Mouse (Mus musculus) embryonic facial prominence, embryonic 15.5 days (tissue): ENCODE measurements around the gene Gm8104. TPM values are rescaled to one million over a fixed set of nuclear protein-coding genes. Genes with fewer than 3 reads are reported as not detected.
"Not testable (repeated sequence)": the region's sequence is repeated elsewhere in the genome, so short reads cannot be mapped to it uniquely, and the experiment has no call there.

ENCODE experiments used
- ATAC-seq: fragments of 200-750 bp; cut with Nextera tagmentation; 2 replicates; pipeline ENCODE4 v1.8.0; 2017; ENCODE audit warnings: low read depth, moderate TSS enrichment; ENCODE audit not compliant: insufficient number of reproducible peaks, low FRiP score, low TSS enrichment
- H3K27ac ChIP-seq: fragments of 300-500 bp; sonication (generic); replicated peaks from 2 replicates; pipeline ENCODE4 v1.5.1; 2015; ENCODE audit warnings: mild to moderate bottlenecking, inconsistent platforms
- H3K27me3 ChIP-seq: fragments of 300-500 bp; sonication (generic); 2 replicates; pipeline ENCODE4 v1.6.1; 2015; ENCODE audit warnings: inconsistent platforms
- H3K36me3 ChIP-seq: fragments of 300-500 bp; sonication (generic); 2 replicates; pipeline ENCODE4 v1.6.1; 2015; ENCODE audit warnings: mild to moderate bottlenecking, inconsistent platforms
- H3K4me1 ChIP-seq: fragments of 300-500 bp; sonication (generic); 2 replicates; pipeline ENCODE4 v1.6.1; 2015; ENCODE audit warnings: inconsistent platforms
- H3K4me2 ChIP-seq: fragments of 300-500 bp; sonication (generic); replicated peaks from 2 replicates; pipeline ENCODE4 v1.6.1; 2015; ENCODE audit warnings: mild to moderate bottlenecking, inconsistent platforms
- H3K4me3 ChIP-seq: fragments of 300-500 bp; sonication (generic); replicated peaks from 2 replicates; pipeline ENCODE4 v1.5.1; 2015; ENCODE audit warnings: mild to moderate bottlenecking, inconsistent platforms
- H3K9ac ChIP-seq: fragments of 300-500 bp; sonication (generic); 2 replicates; pipeline ENCODE4 v1.6.1; 2015; ENCODE audit warnings: inconsistent platforms
- H3K9me3 ChIP-seq: fragments of 300-500 bp; sonication (generic); replicated peaks from 2 replicates; pipeline ENCODE4 v1.6.1; 2016; ENCODE audit warnings: inconsistent platforms
- WGBS: fragments of 180-500 bp; shearing (Covaris S2); methylation state at CpG from one replicate; pipeline ENCODE4 v1.1.7; 2015; 5-methylcytosine and 5-hydroxymethylcytosine counted together
- polyA plus RNA-seq: library from polyadenylated mRNA; unstranded; fragments of >200 nt; fragmentation: Nextera tagmentation; extraction: Ambion mirVana; gene quantifications from 2 replicates; pipeline ENCODE4 v1.2.1, GENCODE M21; 2015

The Gm8104 gene
- polyA plus RNA-seq: not detected in 2 replicates

DNA sequence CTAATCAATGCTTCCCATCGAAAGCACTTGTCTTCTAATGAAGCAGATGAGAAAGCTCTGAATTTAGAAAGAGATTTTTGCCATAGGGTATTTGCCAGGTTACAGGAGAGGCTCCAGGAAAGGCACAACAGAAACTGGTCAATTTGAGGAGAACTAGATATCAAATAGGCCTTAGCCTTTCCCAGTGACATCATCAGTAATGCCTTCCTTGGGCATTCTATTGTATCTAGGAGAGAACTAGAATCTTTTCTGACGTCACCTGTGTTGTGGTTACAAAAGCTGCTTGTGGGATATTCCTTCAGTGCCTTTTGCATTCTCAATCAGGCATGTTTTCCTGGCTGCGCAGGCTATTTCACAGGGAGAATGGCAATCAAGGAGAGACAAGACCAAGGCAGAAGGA is at the start of gene Gm8104:
Gene Gm8104 (plus strand): TSS at position 301 of the 400 bp plus-strand sequence.
- H3K4me2 ChIP-seq, H3K4me3 ChIP-seq, H3K9ac ChIP-seq, H3K27ac ChIP-seq, H3K36me3 ChIP-seq, H3K4me1 ChIP-seq, H3K9me3 ChIP-seq, ATAC-seq, H3K27me3 ChIP-seq: not testable (repeated sequence)
- 81% methylated on average over 3 of the region's 3 CpGs for WGBS

DNA sequence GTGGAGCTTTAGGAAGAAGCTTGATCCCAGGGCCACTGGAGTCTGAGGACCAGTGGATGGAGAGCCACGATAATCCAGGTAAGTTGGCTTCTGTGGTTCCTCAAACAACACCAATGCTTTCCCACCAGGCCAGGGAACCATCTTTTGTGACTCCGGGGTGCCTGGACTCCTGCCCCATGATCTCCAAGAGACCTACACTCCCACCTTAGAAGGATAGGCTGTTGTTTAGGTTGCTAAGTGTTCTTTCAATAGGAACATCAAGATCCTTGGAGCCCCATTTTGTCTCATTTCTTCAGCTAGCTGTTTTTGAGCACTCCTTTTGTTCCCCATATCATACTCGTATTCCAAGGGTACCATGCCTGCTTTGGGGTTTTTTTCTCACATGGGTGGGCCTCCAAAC is 42.3 kb upstream of the Gm8104 start:
- not testable (repeated sequence) for H3K4me3 ChIP-seq, H3K36me3 ChIP-seq, H3K9me3 ChIP-seq, H3K27ac ChIP-seq, H3K9ac ChIP-seq, H3K4me1 ChIP-seq, H3K4me2 ChIP-seq, ATAC-seq, H3K27me3 ChIP-seq
- WGBS: 72% methylated on average over 3 of the region's 3 CpGs

DNA sequence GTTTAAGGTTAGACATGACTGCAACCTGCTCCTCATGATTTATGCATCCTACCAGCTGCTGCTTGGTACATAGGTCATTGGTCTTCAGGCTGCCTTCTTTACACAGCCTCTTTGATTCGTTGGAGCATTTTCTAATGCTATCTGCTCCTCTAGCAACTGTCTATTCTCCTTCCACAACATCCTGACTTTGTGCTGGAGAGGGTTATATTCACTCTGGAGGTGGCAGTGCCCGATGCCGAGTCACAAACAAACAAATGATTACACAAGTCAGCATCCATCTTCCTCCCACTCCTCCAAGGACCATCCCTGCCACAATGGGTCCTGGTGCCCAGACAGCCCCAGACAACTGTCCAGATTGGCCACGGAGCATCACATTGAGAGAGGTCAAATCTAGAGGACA is 40.2 kb upstream of the Gm8104 start:
- not testable (repeated sequence) for H3K4me1 ChIP-seq, H3K27ac ChIP-seq, H3K9ac ChIP-seq, H3K27me3 ChIP-seq, H3K36me3 ChIP-seq, H3K4me3 ChIP-seq, H3K4me2 ChIP-seq, ATAC-seq, H3K9me3 ChIP-seq
- 62% methylated on average over 4 of the region's 4 CpGs for WGBS

DNA sequence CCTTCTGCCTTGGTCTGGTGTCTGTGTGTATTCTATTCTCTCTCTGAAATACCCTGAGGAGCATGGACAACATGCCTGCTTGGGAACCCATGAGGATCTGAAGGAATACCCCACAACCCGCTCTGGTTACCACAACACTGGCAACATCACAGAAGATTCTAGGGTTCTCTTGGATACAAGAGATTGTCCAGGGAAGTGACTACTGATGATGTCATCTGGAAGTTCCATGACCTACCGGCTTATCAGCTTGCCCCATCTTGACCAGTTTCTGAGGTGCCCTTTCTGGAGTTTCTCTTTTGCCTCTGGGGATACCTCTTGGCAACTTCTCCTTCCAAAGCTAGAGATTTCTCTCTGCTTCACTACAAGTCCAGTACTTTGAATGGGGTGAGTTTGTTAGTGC is 23.9 kb upstream of the Gm8104 start, which contains the start of gene Gm8094:
Gene Gm8094 (minus strand): TSS at position 101 of the 400 bp plus-strand sequence.
- not testable (repeated sequence) for H3K9me3 ChIP-seq, ATAC-seq, H3K27me3 ChIP-seq, H3K27ac ChIP-seq, H3K4me2 ChIP-seq, H3K36me3 ChIP-seq, H3K4me3 ChIP-seq, H3K4me1 ChIP-seq, H3K9ac ChIP-seq
- 92% methylated on average over 2 of the region's 2 CpGs for WGBS

DNA sequence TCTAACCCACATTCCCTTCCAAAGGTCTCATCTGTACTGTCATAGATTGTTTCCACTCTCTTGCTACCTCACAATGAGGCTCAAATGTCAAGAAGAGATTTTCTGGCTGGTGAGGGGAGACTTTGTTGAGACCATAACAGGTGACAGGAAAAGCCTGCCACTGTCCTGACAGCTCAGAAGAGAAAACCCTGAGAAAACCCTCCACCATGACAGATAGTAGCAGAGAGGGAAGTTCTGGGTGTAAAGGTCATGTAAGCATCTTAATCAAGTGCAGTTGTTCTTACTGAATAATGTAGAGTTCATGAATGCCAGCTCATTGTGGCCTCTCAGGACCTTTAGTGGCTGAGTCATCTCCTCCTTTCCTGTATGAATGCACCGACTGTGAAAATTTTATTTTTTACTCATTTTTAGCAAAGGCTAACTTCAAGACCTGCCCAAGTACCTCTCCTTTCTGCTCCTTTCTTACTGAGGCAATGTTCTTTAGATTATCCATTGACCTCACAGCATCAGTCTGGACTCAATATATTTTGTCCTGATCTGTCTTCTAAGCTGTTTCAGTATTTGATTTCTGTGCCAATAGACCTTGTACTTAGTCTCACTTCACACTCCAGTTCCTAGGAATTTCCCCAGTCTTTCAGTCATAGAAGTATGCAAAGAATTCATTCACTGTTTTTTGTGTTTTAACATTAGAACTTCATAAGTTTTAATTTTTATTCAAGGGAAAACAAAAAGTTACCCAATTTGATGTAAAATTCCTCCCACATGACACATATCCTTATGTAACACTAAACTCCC is 15.3 kb upstream of the Gm8104 start:
- not testable (repeated sequence) for H3K4me2 ChIP-seq, H3K27me3 ChIP-seq, H3K9me3 ChIP-seq, ATAC-seq, H3K4me3 ChIP-seq, H3K27ac ChIP-seq, H3K9ac ChIP-seq, H3K36me3 ChIP-seq, H3K4me1 ChIP-seq
- WGBS: 42% methylated on average over 1 of the region's 1 CpGs

DNA sequence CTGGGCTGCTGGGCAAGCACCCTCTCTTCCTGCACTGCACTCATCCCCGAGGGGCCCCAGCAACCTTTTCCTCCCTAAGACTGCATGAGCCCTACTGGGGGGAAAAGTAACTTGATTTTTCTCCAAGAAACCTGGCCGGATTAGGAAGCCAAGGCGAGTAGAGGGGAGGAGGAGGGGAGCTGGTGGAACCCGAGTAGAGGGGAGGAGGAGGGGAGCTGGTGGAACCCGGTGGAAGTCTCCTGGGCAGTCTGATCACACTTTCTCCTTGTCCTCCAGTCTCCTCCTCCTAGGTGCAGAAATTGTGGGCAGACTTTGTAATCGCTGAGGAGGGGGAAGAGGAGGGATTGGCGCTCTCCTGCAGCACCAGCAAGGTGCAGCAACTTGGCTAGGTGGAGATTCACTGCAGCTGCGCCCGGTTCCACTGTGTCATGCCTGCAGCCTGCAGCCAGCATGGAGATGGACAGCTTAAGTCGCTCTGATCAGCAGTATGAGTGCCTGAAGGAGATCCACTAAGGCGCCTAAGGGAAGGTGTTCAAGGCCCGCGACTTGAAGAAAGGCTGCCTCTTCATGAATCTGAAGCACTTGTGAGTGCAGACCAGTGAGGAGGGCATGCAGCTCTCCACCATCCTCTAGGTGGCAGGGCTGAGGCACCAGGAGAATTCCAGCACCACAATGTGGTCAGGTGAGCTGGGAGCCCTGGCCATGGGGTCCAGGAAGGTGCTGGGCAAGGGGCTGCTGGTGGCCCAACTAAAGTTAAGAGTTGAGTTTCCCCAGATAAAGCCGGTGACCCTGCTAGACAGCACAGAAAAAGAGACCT is 11.1 kb upstream of the Gm8104 start:
- H3K9me3 ChIP-seq, H3K4me3 ChIP-seq, H3K27me3 ChIP-seq, H3K27ac ChIP-seq, ATAC-seq, H3K4me2 ChIP-seq, H3K9ac ChIP-seq, H3K4me1 ChIP-seq, H3K36me3 ChIP-seq: not testable (repeated sequence)
- WGBS: 24% methylated on average over 1 of the region's 14 CpGs

DNA sequence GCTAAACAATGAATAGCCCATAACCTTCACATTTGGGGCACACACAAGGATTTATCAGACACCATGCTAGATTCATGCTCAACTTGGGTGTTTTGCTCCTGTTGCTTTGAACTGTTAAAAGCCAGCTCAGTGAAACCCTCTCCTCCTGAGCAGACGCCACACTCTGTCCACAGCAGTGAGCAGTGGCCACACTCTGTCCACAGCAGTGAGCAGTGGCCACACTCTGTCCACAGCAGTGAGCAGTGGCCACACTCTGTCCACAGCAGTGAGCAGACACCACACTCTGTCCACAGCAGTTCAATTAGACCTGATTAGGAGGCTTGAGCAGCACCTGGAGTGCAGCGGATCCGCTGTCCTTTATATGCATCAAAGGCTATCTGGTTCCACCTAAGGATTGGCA is 19.3 kb downstream of the Gm8104 start:
- not testable (repeated sequence) for ATAC-seq, H3K4me1 ChIP-seq, H3K4me3 ChIP-seq, H3K27me3 ChIP-seq, H3K27ac ChIP-seq, H3K9me3 ChIP-seq, H3K36me3 ChIP-seq, H3K4me2 ChIP-seq, H3K9ac ChIP-seq
- 89% methylated on average over 3 of the region's 3 CpGs for WGBS

DNA sequence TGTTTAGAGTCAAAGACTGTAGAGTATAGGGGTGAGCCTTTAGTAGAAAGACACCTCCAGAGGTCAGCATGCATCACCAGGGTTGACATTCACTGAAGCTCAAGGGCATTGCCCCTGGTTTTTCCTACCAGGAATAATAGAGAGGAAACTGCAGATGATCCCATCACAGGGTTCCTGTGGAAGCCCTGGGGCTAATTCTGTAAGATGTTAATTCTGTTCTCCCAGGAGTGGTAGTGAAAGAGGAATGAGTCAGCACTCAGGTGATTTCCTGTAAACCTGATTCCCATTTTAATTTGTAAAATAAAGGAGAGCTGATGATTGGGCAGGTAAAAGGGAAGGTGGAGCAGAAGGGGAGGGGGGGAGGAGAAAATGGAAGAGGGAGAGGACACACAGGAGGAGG is 25.9 kb downstream of the Gm8104 start:
- not testable (repeated sequence) for ATAC-seq, H3K36me3 ChIP-seq, H3K9me3 ChIP-seq, H3K27me3 ChIP-seq, H3K4me2 ChIP-seq, H3K27ac ChIP-seq, H3K4me3 ChIP-seq, H3K4me1 ChIP-seq, H3K9ac ChIP-seq

Other genes starting within 250 kb of the Gm8104 start
- gene Gm21977, start 247.1 kb upstream of the Gm8104 start, polyA plus RNA-seq: not detected in 2 replicates
- not detected in 2 replicates for gene Gm8082, start 107.0 kb upstream of the Gm8104 start, polyA plus RNA-seq
- gene Gm10376, start 85.0 kb upstream of the Gm8104 start, polyA plus RNA-seq: not detected in 2 replicates
- not detected in 2 replicates for gene Gm8094, start 24.0 kb upstream of the Gm8104 start, polyA plus RNA-seq
- not detected in 2 replicates for gene Gm7233, start 79.3 kb downstream of the Gm8104 start, polyA plus RNA-seq
- not detected in 2 replicates for gene Gm8122, start 134.7 kb downstream of the Gm8104 start, polyA plus RNA-seq
- gene Gm8126, start 158.0 kb downstream of the Gm8104 start, polyA plus RNA-seq: not detected in 2 replicates
- gene Gm9732, start 174.4 kb downstream of the Gm8104 start, polyA plus RNA-seq: not detected in 2 replicates
- not detected in 2 replicates for gene Gm8127, start 193.2 kb downstream of the Gm8104 start, polyA plus RNA-seq
- not detected in 2 replicates for gene 1700001F09Rik, start 247.2 kb downstream of the Gm8104 start, polyA plus RNA-seq